Mouse (Mus musculus): ENCODE data around the gene Otud7a.

Otud7a gene

DNA sequence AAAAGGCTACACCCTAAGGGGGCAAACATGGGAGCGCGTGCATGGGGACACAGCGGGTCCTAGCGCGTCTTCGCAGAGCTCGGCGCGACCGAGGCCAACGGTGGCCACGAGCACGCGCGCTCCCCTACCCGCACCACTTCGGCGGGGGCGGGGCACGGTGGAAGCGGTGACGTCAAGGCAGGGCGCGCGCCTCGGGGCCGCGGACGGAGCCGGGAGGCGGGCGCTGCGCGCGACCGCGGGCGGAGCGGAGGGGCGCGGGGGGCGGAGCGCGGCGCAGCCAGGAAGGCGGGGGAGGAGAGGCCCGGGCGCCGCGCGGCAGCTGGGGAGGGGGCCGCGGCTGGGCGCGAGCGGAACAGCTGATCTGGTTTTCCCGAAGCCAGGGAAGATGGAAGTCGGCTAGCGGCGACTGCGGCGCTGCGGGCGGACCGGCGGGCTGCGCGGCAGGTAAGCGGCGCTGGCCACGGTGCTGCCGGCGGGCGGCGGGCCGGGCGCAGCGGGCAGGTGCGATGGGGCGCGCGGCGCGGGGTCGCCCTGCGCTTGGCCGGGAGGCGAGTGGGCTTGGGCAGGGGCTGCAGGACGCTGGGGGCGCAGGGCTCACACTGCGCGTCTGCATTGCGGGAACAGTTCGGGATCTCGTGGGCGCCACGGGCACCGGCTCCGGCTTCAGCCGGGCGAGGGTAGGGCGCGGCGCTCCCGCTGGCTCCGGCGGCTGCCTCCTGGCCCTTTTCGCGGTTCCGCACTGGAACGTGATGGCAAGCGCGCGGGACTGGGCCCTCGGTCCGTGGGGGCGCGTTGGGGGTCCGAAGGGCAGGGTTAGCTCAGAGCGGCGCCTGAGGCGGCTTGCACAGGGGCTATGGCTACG, at the start of gene Otud7a:
Gene Otud7a (plus strand): TSS at position 268 of the 862 bp plus-strand sequence.
- DNase-seq, result peak; percentile 19

DNA sequence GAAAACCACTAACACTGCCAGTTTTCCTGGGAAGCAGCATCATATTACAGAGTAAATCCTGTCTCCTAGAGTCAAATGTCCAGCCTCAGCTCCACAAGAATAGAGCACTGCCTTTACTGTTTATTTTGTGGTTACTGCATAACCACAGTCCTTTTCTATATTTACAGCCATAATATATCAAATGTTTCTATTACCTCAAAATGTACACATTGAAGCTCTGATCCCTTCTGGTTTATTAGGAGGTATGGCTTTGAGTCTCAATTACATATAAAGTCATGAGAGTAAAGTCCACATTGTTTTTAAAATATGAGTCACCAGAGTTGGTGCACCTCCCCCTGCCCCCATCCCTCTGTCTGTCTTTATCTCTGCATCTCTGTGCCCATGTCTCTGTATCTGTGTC, 38.6 kb upstream of the Otud7a start:
- DNase-seq, result no peak

DNA sequence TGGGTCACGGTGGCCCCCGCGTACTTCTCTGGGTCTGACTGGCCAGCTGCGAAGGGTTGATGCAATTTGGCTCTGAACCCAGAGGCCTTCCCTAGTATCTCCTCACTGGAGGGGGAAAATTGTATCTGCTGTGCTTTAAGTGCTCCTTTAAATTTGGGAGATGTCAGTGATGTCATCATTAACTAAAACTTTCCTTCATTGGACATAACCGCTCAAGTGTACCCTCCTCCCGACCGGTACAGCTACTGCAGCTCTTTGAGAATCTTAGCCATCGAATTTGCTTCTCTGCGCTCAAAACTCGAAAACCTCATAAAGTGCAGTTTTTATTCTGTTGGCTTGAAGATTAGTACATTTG, 772 bp downstream of the Otud7a start:
- no peak for DNase-seq

- no peak for DNase-seq
Measured at GRCm38 (mm10) chr7:63446951-63447350, 2.4 kb downstream of the Otud7a start.

- DNase-seq, result no peak
Measured at GRCm38 (mm10) chr7:63455228-63455627, 10.7 kb downstream of the Otud7a start.

DNA sequence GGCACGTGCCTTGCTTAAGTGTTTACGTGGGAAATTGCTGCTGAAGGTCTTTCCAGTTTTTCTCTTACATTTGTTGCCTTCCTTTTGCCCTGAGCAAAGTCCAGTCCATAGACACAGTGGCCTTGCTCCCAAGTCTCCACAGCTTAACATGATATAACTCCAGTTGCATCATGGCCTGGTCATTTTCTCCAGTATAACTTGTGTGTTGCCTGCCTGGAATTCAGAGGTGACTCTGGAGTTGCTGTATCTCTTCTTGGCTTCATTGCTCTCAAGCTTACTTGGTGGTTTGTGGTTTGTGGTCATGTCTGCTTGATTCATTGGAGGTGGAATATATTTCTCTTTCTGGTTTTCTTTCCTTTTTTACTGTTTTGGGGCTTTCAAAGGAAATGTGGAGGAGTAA, 17.7 kb downstream of the Otud7a start:
- no peak for DNase-seq

GRCm38 (mm10) chr7:63462684-63463083, 18.1 kb downstream of the Otud7a start:
- no peak for DNase-seq

GRCm38 (mm10) chr7:63466729-63467128, 22.2 kb downstream of the Otud7a start:
- DNase-seq, result no peak

GRCm38 (mm10) chr7:63468258-63468657, 23.7 kb downstream of the Otud7a start:
- no peak for DNase-seq

DNA sequence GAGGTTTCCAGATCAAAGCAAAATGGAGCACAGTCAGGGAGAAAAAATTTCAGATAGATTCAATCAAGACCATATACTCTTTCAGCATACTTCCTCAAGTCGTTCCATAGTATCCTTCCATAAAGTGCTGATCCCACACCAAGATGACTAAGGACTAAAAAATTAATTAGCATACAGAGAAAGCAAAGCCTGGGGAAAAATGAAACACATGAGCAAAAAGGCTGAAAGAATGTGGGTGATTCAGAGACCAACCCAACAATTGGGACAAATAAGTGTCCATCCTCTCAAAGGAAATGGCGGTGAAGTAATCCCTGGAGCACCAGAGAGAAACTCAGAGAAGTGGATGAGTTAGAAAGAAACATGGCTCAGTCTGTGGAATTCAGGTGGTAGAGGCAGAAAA, 38.5 kb downstream of the Otud7a start:
- DNase-seq, result no peak

GRCm38 (mm10) chr7:63497051-63497547, 52.5 kb downstream of the Otud7a start:
- DNase-seq, result no peak

GRCm38 (mm10) chr7:63504202-63504601, 59.7 kb downstream of the Otud7a start:
- no peak for DNase-seq

GRCm38 (mm10) chr7:63508079-63508478, 63.5 kb downstream of the Otud7a start:
- DNase-seq, result no peak

DNA sequence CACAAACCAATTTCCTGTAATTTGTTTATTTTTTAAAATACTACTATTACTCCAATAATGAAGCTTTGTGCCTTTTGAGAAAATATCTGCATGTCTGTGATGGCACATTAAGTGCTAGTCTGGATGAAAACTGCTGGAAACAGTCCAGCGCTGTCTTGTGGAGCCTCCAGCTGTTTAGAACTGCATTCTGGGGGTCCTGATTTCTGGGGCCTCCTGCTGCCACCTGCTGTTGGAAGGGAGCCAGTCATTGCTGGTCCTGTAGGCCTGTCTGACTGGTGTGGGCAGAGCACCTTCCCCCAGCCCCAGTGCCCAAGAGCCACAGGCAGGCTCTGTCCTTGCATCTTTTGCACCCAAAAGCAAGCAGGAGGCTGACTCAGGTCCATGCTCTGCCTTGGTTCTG, 65.3 kb downstream of the Otud7a start:
- no peak for DNase-seq

- DNase-seq, result no peak
Measured at GRCm38 (mm10) chr7:63511458-63511857, 66.9 kb downstream of the Otud7a start.

DNA sequence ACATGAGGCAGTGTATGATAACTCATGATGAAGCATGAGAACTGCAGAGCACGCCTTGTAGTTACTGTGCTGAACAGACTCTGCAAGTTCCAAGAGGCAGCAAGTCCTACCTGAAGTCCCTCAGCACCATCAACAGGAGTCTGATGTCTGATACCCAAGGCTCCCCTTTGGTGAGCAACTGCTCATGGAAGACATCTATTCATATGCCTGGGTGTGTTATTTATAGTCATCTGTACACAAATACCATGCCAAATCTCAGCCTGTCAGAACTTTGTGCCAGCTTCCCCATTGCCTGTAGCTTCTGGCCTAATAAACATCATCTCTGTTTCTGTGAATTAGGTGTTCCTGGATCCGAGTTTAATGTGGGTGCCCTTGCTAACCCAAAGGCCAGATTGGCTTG, 68.0 kb downstream of the Otud7a start:
- DNase-seq, result no peak

- DNase-seq, result no peak
Measured at GRCm38 (mm10) chr7:63516141-63516895, 71.8 kb downstream of the Otud7a start.

DNA sequence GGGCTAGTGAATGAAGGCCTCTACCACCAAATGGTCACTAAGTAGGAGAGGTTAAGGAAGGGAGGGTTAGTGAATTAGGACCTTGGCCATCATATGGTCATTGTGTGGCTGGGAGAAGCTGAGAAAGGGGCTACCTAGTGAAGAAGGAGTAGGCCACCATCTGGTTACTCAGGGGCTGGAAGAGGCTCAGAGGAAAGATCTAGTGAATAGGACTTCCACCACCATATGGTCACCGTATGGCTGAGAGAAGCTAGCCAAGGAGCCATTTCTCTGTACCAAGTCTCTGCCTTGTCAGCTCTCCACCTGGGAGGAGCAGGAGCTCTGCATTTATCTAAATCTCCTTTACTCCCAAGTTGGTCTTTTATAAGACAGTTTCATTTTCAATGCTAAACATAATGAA, 75.7 kb downstream of the Otud7a start:
- no peak for DNase-seq

DNA sequence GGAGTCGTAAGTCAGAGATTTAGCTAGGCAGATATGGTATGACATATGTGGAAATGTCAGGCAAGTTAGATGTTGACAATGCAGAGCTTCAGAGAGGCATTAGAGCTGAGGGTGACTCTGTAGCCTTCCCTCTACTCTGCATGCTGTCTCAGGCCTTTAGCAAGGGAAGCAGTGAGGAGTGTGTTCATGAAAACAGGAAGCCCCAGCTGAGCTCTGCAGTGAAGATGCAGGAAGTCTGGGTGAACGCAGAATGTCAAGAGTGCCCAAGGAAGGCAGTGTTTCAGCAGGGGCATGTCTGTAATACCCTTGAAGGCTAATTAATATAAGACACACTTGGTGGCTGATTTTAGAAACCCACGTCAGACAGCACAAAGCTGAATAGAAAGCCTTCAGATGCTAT, 77.9 kb downstream of the Otud7a start:
- DNase-seq, result no peak

DNA sequence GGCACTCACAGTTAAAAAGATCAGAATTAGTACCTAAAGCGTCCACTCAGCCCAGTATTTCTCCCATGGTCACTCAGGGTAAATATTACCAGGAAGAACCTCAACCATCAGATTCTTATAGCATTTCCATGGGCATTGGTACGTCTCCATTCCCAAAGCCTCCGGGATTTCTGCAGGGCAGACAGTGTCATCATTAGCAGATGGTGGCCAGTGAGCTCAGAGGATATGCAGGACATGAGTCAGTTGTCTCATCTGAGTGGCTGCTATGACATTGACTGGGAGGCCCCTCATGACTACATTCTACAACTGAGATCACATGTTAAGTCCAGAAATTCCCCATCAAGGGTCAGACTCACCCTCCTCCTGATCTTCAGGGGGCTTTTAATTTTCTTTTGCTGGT, 78.5 kb downstream of the Otud7a start:
- no peak for DNase-seq

DNA sequence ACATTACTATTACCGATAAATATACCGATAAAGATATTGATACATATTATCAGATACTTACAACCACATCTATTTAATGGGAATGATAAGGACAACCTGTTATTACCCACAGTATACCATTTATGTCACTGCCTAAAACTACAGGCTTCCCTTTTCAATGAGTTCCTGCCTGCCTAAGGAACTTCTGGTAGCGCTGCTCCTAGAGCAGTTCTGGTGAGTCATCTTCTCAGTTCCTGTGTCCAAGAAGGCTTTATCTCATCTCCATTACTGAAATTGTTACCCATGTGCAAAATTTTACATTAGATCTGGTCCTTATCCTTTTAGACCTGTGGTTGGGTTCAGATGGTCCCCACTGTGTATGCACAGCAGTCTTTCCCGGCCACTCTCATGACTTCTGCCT, 95.7 kb downstream of the Otud7a start:
- DNase-seq, result no peak

GRCm38 (mm10) chr7:63554457-63554856, 109.9 kb downstream of the Otud7a start:
- no peak for DNase-seq

- DNase-seq, result no peak
Measured at GRCm38 (mm10) chr7:63556324-63556723, 111.8 kb downstream of the Otud7a start.

- no peak for DNase-seq
Measured at GRCm38 (mm10) chr7:63558918-63559317, 114.4 kb downstream of the Otud7a start.

Measured in lung, postnatal 10 days (tissue).